Mouse (Mus musculus): ENCODE measurements around the gene Ezh1. TPM values are rescaled to one million over a fixed set of nuclear protein-coding genes. Genes with fewer than 3 reads are reported as not detected.

Gene Ezh1
- polyA plus RNA-seq, 1 experiment from 2014 or later: 13.7 TPM

DNA sequence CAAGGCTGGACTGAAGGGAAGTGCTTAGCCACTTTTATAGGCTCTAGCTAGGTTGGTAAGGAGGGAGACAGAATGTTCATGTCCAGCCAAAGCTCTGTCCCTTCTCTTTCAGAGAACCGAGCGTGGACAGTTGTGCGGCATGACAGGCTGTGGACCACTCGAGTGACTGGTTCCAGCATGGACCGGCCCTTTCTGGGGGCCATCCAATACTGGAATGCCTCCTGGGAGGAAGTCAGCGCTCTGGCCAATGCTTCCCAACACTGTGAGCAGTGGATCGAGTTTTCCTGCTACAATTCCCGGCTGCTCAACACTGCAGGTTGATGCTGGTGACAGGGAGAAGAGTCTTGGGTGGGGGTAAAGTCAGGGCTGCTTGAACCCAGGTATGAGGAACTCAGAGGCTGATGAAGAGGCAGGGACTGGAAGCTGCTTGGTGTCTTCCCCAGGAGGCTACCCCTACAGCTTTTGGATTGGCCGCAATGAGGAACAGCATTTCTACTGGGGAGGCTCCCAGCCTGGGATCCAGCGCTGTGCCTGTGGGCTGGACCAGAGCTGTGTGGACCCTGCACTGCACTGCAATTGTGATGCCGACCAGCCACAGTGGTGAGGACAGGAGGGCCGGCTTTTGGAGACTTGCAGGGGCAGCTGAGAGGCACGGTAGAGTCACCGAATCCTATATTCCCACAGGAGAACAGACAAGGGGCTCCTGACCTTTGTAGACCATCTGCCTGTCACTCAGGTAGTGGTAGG is 43.3 kb downstream of the Ezh1 start:
- DNase-seq (ENCODE audit: low spot score): no peak

DNA sequence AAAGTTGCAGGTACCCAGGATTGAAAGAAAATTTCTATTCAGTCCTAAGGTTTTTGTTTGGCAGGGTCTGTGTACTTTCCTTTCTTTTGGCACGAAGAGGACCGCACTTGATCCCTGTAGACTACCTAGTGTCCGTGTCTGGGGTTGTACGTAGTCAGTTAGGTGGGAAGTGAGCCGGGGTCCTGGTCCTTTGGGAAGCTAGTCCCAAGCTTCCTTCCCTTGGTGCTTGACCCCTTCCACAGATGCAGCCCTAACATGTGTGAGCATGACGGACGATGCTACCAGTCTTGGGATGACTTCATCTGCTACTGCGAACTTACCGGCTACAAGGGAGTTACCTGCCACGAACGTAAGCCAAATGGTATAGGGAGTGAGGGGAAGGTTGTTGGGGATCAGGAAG is 44.3 kb downstream of the Ezh1 start:
- DNase-seq (ENCODE audit: low spot score): no peak

DNA sequence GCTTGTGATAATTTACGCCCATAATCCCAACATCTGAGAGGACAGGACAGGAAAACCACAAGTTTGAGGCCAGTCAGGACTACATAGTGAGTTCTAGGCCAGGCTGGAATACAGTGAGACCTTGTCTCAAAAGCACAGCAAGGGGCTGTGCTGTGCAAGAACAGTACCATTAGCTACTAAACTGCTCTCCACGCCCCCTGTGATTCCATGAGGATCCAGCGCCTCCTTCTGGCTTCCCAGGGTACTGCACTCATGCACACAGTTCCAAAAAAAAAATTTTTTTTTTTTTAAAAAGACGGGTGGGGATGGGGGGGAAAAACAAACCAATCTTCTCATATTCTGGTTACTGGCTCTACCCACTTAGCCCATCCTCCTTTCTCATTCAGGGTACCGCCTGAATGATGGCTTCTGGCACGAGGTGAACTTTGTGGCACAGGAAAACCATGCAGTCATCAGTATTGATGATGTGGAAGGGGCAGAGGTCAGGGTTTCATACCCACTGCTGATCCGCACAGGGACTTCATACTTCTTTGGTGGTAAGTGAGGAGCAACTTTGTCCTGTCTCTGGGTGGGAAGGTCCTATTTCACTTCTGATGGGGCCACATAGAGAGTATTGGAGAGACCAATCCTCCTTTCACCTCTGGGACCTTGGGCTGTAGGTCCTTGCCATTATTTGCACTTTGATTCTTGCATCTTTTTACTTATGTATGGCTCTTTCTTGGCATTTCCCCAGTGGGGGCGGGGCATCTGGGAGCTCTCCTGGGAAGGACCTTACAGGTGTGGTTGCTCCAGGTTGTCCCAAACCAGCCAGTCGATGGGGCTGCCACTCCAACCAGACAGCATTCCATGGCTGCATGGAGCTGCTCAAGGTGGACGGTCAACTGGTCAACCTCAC is 45.2 kb downstream of the Ezh1 start:
- DNase-seq (ENCODE audit: low spot score): peak; percentile 26

DNA sequence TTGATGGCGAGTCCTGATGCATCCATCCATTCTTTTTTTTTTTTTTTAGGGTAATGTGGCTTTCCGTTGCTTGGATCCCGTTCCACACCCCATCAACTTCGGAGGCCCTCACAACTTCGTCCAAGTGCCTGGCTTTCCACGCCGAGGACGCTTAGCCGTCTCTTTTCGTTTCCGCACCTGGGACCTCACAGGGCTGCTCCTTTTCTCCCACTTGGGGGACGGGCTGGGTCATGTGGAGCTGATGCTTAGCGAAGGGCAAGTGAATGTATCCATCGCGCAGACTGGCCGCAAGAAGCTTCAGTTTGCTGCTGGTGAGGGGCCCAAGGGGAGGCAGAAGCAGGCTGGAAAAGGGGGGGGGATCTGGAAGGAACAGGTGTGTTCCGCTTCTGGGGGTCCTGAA is 46.0 kb downstream of the Ezh1 start:
- DNase-seq (ENCODE audit: low spot score): no peak

DNA sequence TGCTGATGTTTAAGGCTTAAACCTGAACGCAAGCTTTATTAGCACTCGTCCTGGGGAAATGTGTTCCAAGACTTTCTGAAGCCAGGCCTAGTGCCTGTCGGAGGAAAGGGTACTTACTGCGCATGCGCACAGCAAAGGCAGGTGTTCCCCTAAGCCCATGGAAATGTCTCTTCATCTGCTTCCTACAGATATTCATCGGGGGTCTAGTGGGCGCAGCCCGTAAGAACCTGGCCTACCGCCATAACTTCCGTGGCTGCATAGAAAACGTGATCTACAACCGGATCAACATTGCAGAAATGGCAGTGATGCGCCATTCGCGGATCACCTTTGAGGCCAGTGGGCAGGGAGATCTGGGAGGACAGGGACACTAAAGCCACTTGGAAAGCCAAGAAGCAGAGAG is 47.0 kb downstream of the Ezh1 start:
- DNase-seq (ENCODE audit: low spot score): no peak

DNA sequence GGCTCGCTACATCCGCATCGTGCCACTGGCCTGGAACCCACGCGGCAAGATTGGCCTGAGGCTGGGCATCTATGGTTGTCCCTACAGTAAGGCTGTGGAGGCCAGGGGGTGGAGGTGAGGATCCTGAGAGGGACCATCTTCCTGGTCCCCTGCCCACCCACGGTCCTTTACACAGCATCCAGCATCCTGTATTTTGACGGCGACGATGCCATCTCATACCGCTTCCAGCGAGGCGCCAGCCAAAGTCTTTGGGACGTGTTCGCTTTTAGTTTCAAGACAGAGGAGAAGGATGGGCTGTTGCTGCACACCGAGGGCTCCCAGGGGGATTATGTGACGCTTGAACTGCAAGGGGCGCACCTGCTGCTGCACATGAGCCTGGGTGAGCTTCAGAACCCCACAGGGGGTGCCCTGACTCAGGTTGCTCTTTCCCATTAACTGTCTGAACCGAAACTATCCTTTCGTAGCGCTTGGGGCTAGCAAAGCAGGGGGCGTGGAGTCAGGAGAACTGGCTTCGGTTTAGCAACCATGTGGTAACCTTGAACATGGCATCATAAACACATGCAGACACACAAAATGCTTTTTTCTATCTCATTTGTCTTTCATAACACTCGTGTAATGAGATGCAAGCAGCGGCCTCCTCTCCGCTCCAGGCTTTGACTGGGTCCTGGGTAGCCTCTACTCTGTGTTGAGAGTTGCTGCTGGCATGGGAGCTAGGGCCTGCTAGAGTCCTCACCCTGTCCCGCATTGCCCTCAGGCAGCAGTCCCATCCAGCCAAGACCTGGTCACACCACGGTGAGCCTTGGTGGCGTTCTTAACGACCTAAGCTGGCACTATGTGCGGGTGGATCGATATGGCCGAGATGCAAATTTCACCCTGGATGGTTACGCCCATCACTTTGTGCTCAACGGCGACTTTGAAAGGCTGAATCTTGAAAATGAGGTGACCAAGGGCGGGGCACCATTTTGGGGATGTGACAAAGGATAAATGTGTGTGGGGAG is 47.9 kb downstream of the Ezh1 start:
- DNase-seq (ENCODE audit: low spot score): no peak

DNA sequence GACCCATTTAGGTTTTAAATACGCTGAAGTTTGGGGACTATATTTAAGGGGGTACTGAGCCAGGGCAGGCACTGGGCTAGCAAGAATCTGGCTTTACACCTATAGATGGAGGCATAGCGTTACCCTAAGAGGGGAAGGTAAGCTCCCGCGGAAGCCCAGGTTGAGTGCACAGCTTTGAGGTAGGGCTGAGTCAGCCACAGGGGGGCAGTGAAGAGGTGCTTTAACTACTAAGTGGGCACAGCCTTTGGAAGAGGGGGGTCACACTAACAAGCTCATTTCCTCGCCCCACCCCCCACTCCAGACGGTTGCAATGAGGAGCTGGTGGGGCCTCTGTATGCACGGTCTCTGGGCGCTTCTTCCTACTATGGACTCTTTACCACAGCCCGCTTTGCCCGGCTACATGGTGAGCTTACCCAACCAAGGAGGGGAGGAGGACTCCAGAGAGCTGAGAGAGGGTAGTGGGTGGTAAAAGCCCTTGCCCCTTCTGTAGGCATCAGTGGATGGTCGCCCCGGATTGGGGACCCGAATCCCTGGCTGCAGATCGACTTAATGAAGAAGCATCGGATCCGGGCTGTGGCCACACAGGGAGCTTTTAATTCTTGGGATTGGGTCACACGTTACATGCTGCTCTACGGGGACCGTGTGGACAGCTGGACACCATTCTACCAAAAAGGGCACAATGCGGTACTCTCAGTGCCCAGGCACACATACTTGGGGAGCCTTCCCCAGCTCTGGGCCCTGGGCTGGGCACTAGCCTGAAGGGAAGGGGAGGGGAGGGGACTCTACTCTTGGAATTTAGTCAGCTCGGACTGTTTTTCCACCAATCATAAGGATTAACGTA is 49.1 kb downstream of the Ezh1 start:
- peak; percentile 81 for DNase-seq (ENCODE audit: low spot score)

DNA sequence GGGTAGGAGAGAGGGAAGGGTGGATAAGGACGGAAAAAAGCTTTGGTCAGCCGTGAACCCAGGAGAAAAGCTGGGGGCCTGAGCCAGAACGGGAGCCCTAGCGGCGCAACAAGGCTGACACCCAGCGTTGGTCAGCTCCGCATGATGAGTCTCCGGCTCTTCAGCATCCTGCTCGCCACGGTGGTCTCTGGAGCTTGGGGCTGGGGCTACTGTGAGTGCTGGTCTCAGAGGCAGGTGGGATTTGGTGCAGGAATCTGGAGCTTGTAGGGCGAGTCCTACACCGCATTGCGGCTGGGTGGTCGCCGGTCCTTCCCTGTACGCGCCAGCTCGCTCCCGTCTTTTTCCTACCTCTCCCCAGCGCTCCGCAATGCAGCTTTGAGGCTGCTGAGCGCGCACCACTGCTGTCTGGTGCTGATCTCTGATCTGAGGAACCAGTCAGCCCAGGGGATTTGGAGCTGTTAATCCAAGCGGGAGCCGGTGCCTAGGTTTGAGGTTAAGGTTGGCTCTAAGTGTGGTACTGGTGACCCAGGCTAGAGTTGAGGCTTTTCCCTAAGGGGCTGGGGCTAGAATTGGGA is 50.1 kb downstream of the Ezh1 start:
- no peak for DNase-seq (ENCODE audit: low spot score)

DNA sequence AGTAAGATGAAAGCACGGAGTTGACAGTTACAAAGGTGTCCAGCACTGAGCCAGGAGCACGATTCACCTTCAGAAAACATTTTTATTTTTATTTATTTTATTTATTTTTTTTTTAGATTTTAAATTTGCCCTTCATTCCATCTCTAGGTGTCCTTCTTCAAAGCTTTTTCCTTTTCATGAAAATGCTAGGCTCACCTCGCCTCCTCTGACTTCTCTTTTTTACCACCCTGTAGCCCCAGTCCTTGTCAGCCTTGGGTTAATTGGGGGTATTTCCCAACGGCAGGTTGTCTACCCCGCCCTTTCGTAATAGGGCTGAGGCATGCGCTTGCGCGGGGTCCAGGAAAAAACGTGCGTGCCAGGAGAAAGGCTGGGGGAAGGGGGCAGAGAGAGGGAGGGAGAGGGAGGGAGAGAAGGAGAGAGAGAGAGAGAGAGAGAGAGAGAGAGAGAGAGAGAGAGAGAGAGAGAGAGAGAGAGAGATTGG is 50.6 kb downstream of the Ezh1 start:
- no peak for DNase-seq (ENCODE audit: low spot score)

DNA sequence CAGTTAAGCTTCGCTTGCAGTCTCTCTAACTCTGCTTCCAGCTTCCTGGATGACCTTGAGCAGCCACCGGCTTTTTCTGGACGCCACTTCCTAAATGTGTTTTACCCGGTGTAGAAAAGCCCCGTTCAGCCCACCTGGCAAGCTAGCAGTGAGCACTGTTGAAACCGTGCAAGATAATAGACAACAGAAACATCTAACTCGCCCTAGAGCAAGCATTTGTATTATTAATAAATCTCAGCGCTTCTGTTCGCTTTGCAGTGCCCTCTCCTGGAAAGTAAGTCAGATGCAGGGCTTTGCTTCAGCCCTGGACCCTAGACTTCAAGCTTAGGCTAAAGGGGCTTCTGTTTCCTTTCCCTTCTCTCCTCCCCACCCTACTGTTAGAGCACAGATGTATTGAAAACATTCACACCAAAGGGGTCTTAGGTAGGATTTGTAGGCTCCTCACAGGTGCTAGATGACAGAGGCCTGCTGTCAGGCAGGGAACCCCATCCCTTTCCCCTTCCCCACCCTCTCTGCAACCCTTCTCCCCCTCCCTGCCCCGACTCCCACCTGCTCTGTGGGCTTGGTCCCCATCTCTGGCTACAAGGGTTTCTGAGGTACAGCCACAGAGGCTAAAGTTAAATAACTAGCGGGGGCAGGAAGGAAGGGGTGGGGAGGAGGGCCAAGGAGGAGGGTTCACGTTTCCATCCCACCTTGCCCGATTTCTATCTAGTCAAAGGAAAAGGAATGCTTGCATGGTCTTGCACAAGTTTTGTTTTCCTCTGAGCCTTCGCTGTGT is 51.2 kb downstream of the Ezh1 start, which contains the start of gene Ccr10:
Ccr10 (minus strand) TSS at position 593 of the 778 bp plus-strand sequence.
- no peak for DNase-seq (ENCODE audit: low spot score)

DNA sequence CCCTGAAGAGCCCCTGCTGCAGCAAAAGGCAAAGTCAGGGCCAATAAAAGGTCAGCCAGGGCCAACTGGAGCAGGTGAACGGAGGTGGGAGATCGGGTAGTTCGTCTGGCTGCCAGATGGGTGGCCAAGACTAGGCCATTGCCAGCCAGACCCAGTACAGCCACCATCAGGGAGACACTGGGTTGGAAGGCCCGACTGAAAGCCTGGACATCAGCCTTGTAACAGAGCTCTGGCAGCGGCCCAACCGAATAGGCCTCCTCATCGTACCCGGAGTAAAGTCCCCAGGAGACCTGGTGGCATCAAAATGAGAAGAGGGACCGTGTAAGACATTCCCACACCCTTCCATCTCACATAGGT is 51.9 kb downstream of the Ezh1 start:
- no peak for DNase-seq (ENCODE audit: low spot score)

DNA sequence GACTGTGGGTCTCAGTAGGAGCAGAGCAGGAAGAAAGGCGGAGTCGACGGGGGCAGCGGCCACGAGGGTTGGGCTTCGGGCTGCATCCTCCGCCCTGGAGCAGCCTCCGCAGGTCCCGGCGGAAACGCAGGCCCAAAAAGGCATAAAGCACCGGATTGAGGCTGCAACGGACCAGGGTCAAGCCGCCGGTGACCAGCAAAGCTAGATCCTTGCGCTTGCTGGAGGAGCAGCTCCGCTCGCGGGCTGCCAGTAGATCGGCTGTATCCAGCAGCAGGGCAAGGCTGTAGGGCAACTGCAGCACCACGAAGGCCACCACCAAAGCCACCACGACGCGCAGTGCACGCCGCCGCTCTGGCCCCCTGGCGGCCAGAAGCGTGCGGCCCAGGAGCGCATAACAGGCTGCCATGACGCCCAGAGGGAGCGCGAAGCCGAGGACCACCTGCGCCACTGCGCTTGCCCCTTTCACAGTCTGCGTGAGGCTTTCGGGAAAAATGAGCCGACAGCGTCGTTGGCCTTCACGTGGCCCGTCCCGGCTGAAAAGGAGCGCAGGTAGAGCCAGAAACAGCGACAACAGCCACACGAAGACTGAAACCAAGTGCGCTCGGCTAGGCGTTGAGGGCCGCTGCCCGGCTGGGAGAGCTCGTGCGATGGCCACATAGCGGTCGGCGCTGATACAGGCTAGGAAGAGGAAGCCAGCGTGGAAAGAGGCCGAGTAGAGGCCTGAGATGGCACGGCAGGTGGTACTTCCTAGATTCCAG is 52.5 kb downstream of the Ezh1 start:
- DNase-seq (ENCODE audit: low spot score): peak; percentile 84

DNA sequence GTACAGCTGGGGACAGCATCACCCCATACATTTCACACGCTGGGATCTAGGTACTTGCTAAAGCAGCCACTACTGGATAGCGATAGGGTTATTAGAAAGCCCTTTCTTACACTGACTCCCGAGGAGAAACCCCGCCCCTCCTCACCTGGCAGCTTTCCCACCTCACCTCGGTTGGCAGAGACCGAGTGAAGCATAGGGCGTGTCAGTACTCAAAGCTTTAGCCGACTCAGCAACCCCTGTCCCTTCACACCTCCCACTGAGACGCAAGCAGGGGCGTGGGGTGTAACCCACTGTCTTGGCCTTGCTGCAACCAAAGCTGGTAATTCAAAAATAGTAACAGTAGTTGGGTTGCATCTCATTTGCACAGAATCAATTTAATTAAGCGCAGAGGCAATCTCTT is 53.2 kb downstream of the Ezh1 start:
- no peak for DNase-seq (ENCODE audit: low spot score)

DNA sequence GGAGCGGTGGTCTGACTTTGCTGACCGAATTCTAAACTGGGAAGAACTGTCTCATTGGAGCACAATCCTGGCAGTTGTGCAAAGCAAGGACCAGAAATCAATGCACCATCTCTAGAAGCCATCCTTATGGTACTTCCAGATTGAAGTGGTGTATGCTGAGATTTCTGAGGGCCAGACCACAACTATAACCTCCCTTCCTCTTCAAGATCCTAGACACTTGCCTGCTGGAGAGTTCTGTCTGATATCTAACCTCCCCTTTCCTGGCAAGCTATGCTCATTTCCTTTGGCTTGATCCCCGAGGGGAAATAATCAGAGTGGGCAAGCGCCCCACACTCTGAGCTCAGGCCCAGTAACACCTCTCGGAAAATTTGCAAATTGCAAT is 53.8 kb downstream of the Ezh1 start:
- no peak for DNase-seq (ENCODE audit: low spot score)

DNA sequence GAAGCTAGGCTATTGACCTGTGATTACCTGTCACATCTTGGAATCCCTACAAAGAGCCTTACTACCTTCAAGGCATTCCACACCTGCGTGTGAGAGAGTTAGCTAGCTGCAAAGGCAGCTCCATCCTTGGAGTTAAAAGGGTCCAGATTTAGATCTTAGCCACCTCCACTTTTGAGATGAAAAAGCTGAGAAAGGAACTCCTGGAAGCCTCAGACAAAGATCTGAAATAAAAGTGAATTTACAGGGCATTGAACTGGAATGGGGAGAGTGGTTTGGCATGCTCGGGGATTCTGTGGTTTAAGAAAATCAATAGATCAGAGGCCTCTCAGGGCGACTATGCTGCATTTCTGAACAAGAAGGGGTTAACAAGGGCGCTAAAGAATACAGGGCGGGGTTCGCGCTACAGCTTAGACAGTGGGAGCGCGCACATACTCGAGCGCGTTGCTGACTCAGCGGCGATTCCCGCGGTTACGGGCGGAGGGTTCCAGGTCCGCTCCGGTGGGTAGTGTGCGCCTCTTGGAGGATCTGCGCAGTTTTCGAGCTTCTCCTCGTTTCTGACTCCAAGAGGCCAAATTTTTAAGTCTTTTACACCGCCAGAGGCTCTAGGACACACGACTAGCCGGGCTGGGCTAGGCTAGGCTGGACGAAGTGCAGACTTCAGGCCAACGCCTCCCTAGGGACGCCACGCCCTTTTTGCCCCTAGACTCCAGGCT is 54.4 kb downstream of the Ezh1 start:
- DNase-seq (ENCODE audit: low spot score): peak; percentile 43

DNA sequence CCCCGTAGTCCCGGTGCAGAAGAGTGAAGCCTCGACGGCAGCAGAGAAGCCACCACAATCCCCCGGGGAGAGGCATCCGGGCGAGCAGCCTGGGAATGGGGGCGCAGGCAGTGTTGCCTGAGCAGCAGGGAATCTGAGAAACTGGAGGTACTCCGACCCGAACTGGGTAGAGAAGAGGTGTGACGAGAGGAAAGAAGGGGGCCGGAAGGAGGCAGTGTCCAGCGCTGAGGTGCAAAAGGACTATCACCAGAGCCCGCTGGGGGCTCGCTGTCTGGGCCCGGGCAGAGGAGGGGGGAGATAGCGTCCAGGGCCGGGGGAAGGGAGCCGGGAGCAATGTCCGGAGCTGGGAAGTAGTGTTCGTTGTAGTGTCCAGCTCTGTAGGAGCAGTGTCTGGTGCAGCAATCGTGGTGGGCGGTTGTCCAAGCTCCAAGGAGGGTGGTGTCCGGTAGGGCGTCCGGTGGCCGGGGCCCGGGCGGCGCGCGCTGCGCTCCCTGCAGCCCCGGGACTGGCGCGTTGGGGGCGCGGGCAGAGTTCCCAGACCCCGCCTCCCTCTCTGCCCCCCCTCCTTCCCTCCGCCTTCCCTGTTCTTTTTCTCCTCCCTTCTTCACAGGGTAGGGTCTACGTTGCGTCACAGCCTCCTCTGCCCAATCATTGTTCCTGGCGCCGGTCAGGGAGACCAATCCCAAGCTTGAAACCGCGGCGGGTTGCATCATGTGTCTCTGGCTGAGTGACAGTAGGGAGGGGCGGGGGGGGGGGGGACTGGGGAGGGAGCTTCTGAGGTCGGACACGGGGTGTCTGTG is 55.3 kb downstream of the Ezh1 start, which contains the start of gene Plekhh3:
Plekhh3 (minus strand) TSS at position 541 of the 800 bp plus-strand sequence.
- peak; percentile 85 for DNase-seq (ENCODE audit: low spot score)

DNA sequence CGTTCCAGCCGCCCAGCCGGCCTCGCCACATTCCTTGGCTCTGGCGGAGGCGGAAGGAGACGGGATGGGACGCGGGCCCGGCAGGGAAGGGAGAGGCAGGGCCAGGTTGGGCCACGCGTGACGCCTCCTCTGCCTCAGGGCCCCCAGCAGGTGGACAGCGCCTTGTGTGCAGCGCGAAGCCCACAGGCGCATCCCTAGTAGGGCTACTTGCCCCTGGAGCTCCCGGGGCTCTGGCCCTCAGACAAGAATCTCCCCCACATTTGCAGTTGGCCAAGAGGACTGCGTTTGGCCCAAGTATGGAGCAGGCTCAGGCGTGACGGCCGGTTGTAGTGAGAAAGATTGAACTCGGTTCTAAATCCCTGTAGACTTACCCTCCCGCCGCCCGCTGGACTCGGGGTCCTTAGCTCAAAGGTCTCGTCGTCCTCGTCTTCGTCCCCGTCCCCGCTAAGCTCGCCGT is 55.9 kb downstream of the Ezh1 start, which contains the start of gene Cntnap1:
Cntnap1 (plus strand) TSS at position 170 of the 457 bp plus-strand sequence.
- no peak for DNase-seq (ENCODE audit: low spot score)
